Mouse (Mus musculus) ZHBTc4 (cell line): ENCODE measurements at regions not wholly inside any gene's neighbourhood (a gene's known extent, or its start where the extent isn't known, plus 50 kb on each side); places are given as distances from the start of the nearest gene placed in this dataset.

ENCODE experiments used
- DNase-seq: peaks from one replicate; pipeline ENCODE4 v3.0.0-alpha.2; 2011; ENCODE audit warnings: low read depth, low spot score

- no peak for DNase-seq
These were observed 70.4 kb upstream of the Tmco5 start for GRCm38 (mm10) chr2:116808113-116808512.

- DNase-seq: no peak
These were observed 69.9 kb upstream of the Tmco5 start for GRCm38 (mm10) chr2:116808554-116808953.

- DNase-seq: no peak
These were observed 68.4 kb upstream of the Tmco5 start for GRCm38 (mm10) chr2:116810116-116810515.

- DNase-seq: peak; percentile 11
These were observed 65.5 kb upstream of the Tmco5 start for GRCm38 (mm10) chr2:116812869-116813558.

GRCm38 (mm10) chr2:116813559-116813895, 65.0 kb upstream of the Tmco5 start:
- no peak for DNase-seq

- DNase-seq: no peak
These were observed 61.4 kb upstream of the Tmco5 start for GRCm38 (mm10) chr2:116817134-116817533.

- no peak for DNase-seq
These were observed 60.9 kb upstream of the Tmco5 start for GRCm38 (mm10) chr2:116817561-116817960.

GRCm38 (mm10) chr2:116818550-116818949, 59.9 kb upstream of the Tmco5 start:
- no peak for DNase-seq

GRCm38 (mm10) chr2:116819016-116819687, 59.3 kb upstream of the Tmco5 start:
- no peak for DNase-seq

GRCm38 (mm10) chr2:116820831-116821745, 57.4 kb upstream of the Tmco5 start:
- peak; percentile 13 for DNase-seq
